Mouse (Mus musculus) cerebellum, adult 11-12 months (tissue): ENCODE data around the gene Snx15.

Experiments
- DNase-seq: peaks from one replicate; pipeline ENCODE4 v3.0.0; 2022

Gene Snx15

GRCm38 (mm10) chr19:6069851-6070250 is 58.3 kb downstream of the Snx15 start:
- DNase-seq, result no peak
